Mouse (Mus musculus) adrenal gland, postnatal 10 days (tissue): ENCODE measurements at regions not wholly inside any gene's neighbourhood (a gene's known extent, or its start where the extent isn't known, plus 50 kb on each side); places are given as distances from the start of the nearest gene placed in this dataset.

Experiments used
- DNase-seq: peaks from one replicate; pipeline ENCODE4 v3.0.0; 2021; ENCODE audit warnings: mixed read lengths

DNA sequence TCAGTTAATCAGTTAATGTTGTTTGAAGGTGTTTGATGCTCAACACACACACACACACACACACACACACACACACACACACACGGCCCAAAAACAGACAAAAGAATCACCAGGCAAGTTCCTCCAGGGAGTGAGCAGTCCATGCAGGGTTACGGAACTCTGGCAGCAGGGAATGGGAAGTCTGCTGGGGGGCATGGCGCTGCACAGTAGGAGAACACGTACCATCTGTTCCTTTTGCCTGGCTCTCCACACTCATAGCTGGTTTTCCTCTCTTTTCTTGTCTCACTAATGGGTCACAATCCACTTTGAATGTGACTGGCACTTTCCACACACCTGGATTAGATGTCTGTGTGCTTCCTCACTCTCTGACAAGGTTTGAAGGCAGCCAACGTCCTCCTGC lies 151.8 kb downstream of the Rpl14 start:
- no peak for DNase-seq

DNA sequence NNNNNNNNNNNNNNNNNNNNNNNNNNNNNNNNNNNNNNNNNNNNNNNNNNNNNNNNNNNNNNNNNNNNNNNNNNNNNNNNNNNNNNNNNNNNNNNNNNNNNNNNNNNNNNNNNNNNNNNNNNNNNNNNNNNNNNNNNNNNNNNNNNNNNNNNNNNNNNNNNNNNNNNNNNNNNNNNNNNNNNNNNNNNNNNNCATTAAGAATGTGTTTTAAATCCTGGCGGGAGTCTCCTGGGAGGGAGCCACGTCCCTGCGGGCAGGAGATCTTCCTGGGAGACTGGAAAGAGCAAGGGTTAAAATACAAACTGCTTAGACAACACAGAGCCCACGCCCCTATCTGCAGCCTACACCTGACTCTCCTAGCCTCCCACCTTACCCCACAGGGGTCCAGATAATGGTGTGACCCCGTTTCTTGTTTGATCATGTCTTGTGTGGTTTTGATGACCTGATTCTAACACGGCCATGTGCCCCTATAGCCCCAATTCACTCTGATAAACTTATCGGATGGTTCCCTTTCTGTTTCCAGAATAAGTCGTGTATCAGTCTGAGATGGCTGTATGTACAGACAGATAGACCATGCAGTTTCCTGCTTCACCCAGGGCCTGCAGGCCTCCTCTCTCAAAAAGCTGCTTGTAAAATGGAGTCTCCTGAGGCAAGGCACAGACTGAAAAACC lies 160.8 kb downstream of the Rpl14 start:
- no peak for DNase-seq

DNA sequence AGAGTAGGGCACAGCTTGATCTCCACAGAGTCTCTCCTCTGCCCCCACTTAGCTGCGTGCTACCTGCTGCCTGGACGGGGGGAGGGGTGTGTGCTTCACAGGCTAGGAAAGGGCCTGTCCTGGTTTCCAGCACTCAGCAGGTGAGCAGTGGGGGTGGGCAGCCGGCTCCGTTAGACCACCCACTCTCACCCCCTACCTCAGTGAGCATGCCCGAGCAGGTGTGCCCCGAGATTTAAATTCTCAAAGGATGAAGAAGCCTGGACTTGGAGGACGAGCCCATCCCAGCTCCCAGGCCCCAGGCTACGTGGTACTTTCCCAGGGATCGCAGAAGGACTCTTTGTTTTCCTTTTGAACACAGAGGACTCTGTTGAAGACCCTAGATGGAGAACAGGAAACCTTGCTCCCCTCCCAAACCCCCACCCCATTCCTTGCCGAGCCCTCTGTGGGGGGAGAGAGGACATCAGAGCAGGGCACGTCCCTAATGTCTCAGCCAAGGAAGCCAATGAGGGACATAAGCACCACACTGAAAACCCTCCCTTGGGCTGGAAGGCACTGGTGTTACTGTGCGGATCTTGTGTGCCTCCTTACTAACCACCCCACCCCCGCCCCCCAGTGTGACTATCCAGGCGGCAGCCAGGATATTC lies 161.5 kb downstream of the Rpl14 start:
- no peak for DNase-seq

DNA sequence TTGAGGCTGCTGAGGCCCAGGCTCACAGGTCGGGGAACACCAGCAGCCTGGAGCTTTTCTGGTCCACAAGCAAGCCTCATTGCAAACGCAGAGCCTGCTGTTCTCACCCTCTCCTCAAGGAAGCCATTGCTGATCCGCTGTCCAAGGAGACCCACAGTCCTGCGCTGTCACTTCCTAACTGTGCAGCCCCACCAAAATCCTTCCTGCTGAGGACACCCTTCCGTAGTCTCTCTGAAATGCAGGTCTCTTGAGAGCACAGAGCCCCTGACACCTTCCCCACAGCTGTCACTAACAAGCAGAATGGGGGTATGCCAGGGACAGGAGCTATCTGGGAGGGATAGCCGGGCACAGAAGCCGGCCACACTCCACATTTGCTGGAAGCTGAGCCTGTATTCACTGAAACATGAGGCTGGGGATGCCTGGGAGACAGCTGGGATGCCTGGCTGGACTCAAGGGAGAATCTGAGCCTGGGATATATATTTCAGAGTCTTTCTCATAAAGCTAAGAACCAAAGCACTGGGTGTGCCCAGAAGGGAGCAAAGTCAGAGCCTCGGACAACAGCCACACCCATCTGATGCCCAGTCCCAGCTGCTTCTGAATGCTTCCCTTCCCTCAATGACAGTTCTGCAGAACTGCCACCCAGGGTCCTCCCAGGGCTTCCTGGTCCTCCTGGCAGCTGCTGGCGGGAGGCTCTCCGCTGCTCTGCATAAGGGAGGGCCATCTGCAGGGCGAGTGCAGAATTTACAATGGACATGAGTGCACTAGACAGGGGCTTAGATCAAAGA lies 162.6 kb downstream of the Rpl14 start:
- DNase-seq = peak; percentile 52

DNA sequence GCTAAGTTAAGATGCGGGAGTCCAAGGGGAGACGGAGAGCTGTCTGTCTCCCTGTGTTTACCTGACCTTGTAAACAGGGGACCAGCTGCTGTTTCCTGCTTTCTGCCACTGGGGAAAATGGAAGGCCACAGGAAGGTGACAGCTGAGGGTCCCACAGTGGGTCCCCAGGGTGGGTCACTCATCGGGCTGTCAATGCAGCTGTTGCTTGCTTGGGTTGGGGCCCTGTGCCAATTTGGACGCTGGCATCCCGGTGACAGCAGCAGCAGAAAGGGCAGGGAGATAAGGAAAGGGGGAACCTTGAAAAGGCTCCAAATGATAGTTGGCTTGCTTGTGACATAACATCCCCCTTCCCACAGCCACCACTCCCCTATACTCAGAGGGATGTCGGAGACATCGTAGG lies 164.0 kb downstream of the Rpl14 start:
- DNase-seq = peak; percentile 74

DNA sequence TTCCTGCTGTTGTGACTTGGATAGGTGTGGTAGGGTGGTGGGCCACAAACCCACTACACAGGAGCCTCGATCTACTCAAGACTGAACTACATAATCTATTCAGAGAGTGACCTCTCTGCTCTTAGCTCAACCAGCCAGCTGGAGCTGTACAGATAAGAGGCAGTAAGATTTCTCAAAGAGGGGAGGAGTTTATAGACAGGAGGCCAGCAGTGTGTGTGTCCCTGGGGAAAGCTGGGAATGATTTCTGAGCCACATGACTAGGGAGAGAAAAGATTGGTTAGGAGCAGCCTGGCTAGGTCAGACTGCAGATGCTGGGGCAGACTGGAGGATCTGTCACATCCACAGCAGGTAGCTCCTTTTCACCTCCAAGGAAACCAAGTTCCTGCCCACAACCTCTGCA lies 166.7 kb downstream of the Rpl14 start:
- peak; percentile 35 for DNase-seq

DNA sequence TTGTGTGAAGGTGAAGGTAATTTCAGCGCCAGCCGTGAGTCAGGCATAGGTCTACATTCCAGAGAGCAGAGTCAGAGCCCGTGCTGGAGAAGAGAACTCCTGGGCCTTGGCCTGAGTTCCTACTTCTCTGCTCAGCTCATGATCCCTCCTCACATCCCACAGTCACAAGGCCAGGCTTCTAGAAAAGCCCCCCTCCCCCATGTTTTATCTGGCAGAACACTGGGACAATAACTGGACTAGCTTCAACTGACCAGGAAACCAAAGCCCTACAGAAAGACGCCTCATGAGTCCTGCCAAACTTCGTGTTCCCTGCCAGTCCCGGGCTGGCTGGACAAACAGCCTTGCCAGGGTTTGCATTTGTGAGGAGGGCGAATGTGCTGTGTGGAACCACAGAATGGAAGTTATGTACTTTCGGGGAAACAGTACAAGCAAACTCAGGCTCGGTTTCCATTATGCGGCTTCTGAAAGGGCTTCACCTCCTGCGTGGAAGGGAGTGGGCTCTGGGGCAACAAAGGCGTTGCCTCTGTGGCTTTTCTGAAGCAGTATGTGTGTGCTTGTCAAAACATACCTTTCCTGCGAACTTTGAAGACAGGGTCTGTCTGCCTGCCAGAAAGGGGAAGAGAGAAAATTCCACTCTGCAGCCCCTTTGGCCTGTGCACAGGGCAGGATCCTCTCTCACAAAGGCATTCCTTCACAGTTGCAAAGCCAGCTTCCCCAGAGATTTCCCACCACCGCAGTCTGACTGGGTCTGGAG lies 168.1 kb downstream of the Rpl14 start:
- DNase-seq = peak; percentile 70

DNA sequence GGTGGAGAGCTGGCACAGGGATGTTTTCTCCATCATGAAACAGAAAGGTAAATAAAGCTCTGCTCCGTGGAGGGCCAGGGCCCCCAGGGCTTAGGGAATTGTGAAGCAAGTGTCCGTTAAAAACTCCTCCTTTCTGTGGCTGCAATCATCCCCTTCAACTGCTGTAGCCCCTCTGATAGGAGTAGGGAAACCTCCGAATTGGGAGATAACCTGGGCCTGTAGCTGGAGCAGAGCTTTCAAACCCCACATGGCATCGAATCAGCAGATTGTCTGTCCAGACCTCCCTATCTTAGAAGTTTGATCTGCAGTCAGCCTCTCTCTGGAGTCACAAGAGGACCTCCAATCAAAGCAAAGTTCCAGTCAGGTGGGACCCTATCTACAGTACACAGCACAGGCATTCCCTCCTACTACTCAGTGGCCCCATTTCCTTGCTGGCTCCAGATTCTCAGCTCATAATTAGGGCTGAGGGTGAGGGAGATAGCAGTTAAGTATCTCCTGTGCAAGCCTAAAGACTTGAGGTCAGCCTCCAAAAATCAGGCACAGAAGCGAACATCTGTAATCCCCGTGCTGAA lies 168.8 kb downstream of the Rpl14 start:
- DNase-seq = no peak

DNA sequence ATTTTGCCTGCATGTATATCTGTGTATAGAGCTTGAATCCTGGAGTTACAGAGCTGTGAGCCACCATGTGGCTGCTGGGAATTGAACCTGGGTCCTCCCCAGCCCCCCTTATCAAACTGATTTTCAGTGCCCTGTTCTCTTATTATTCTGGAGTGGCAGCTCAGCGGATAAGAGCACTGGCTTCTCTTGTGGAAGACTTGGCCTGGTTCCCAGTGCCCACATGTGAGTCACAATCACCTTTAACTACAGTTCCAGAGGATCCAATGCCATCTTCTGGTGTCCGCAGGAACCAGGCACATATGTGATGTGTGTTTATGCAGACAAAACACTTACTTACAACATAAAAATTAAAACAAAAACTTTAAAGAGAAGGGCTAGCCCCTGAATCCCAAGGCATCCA lies 170.3 kb downstream of the Rpl14 start:
- DNase-seq = peak; percentile 47

DNA sequence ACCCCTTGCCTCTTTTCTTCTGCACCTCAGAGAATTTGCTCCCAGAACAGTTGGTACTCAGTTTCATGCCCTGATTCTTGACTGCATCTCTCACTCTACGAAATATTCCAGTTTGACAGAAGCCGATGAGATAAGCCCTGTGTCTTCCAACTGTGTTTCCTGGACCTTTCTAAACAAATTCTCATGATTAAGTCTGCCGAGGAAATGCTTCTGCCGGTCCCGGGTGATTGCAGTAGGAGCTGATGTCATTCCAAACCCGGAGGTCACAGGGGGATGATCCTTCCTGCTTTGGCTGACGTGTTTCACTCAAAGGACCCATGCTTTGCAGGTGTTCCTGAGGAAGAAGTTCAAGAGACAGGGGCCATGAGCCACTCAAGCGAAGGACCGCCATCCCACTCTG lies 172.2 kb downstream of the Rpl14 start:
- DNase-seq = no peak

DNA sequence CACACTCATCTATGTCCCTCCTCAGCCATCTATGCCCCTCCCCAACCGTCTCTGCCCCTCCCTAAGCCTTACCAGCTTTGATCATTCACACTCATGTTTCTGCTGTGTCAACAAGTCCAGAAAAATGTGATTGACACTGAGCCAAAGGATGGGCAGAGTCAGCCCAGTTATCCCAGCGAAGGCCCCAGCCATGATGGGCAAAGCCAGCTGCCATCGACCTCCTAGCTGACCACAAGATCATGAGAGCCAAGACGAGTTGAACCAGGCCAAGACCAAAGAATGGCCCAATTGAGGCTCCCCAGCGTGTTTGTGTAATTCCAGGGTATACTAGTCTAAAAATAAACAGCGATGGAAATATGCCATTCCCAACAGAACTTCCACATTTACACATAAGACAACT lies 174.4 kb downstream of the Rpl14 start:
- DNase-seq = no peak

DNA sequence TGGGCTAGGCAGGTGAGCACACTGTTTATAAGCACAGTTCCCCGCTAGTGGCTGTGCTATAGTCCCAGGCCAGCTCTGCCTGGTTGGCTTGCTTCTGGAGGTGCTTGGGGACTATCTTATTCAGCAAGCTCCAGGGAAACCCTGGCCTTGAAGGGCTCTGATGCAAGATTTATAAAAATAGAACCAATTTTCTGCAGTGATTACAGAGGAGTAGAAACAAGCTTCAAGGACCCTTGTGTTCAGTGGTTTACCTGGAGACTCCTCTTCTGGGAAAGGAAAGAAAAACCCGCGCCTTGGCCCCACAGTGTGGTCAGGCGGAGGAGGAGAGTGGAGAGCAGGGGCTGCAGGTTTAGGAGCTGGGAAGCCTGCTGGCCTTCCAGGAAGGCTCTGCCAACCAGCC lies 178.2 kb upstream of the Ctnnb1 start:
- peak; percentile 37 for DNase-seq

DNA sequence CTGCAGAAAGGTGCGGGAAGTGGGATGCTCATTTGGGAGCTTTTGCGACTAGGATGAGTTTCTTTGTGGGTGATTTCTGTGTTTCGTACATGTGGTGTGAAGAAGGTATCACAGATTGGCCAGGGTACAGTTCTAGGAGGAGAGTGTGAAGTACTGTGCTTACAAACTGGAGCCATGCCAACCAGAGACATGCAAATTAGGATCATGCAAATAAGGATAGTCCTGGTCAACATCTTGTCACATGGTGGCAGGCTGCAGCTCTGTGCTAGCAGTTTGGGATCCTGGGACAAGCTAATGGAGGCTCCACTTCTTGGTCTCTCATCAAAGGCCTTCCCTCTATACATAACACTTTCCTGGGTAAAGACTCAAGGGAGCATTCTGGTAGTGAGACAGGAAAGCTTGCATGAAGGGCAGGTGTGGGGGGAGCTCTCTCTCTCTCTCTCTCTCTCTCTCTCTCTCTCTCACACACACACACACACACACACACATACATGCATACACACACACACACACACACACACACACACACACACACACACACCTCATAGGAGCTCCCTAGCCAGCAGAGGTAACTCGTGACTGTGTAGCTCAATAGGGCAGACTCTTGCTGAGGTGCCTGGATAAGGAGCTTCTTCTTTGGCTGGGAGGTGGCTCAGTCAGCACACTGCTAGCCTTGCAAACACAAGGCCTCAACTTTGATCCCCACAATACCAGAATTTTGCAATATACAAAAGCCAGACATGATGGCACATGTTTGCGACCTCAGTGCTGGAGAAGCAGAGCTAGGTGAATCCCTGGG lies 177.1 kb upstream of the Ctnnb1 start:
- DNase-seq = no peak

DNA sequence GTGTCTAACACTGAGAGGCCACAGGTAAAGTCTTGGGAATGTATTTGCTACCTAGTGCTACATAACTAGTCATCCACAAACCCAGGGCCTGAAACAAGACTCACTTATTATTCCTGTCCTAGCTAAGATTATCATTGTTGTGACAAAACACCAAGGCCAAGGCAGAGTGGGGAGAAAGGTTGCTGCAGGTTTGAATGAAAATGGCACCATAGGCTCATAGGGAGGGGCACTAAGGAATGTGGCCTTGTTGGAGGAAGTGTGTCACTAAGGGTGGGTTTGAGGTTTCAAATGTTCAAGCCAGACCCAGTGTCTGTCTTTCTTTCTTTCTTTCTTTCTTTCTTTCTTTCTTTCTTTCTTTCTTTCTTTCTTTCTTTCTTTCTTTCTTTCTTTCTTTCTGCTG lies 174.9 kb upstream of the Ctnnb1 start:
- no peak for DNase-seq

DNA sequence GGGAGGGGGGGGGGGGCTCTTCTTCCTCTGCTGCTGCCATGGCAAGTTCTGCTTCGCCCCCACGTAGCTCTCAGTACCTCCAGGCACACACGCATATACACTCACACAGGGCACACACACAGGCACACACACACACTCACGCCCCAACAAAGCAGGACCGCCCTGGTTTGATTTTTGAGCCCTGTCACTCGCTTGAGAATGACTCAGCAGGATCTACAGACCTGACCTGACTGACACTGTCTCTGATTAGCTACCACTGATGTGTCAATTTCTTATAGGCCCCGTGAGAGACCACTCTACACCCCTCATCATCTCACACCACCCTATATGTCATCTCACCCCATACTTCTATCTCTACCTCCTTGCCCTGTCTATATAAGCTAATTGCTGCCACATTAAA lies 173.5 kb upstream of the Ctnnb1 start:
- DNase-seq = no peak

DNA sequence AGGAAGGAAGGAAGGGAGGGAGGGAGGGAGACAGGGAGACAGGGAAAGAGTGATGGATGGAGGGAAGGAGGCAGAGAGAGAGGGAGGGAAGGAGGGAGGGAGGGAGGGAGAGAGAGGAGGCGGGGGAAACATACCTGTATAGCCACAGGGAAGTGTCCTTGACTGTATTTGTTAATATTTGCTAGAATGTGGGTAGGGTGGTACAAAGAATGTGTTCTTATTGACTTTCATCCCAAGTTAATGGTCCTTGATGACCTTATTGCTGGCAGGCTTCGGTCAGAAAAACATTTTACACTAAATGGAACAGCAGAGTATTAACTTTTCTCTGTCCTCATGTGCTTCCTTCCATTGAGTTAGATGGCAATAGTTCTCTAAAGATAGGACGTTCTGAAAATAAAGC lies 171.0 kb upstream of the Ctnnb1 start:
- DNase-seq = no peak

DNA sequence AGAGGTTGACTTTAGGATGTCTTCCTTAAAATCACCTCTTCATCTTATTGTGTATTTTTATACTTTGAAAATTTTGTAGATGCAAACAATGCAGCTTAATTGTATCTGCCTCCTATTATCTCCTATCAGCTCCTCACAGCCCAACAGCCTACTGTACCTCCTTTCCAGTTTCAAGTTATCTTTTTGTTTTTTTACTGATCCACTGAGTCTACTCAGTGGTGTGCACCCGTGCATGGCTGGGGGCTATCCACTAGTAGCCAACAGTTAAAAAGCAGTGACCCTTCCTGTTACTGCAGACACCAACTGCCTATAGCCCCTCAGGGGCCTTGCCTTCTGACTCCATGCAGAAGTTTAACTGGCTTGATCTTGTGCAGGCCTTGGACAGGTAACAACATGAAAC lies 170.4 kb upstream of the Ctnnb1 start:
- DNase-seq = no peak

DNA sequence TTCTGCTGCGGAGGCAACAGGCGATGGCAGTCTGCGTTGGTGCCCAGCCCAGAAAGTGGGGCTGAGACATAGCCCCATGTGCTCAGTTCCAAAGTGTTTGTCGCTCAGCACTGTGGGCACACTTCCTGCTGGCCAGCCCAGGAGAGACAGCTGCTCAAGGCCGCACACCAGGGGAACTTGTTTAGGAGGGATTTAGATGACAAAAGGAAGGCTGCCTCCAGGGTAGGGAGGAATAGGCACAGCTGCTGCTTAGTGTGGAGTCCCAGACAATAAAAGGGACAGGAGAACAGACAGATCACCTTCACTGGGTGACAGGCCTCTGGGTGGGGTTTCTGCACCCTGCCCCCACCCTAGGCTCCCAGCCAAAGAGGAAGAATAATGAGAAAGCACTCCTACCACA lies 169.2 kb upstream of the Ctnnb1 start:
- DNase-seq = no peak

DNA sequence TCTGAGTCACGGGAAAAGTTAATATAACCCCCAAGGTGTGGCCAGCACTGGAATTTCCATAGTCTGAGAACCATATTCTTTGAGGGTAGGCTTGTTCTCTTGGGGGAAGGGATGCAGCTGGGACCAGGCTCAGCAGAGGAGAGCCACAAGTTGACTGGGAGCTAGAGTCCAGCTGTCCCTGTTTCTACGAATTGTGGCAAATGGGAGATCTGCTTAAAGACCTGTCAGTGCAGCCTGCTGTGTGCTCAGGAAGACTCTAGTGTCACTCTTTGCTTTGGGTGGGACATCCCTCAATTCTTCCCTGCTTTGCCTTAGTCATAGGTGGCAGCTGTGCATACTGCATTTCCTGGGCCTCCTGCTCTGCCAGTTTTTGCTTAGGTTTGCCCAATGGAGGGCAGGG lies 165.2 kb upstream of the Ctnnb1 start:
- no peak for DNase-seq

DNA sequence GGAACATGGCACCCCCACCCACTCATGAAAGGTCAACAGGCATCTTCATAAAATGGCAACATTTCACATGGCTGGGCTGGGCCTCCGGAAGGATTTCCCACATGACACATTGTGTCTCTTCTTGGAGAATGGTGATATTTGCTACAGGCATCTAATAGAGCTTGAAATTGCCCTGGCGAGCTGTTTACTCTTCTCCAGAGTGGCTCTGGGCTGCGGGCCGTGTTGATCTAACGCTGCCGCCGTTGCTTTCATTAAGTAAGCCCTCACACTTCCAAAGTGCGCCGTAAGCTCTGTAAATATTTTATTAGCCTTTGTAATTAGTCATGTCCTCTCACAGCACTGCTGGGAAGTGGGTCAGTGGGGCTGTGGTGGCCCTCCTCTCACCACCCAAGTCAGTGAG lies 164.4 kb upstream of the Ctnnb1 start:
- DNase-seq = no peak

DNA sequence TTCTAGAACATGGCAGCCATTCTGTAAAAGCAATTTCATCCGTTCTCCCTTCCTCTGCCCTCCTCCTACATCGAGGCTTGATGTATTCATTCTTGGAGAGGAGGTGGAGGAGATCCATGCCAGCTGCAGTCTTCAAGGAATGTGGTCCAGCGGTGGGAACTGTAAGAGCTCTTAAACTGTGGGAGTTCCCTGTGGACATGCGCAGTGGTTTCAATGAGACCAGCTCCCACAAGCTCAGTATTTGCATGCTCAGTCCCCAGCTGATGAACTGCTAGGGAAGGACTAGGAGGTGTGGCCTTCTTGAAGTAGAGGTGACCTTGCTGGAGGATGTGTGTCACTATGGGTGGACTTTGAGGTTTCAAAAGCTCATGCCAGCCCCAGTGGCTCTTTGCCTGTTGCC lies 163.7 kb upstream of the Ctnnb1 start:
- no peak for DNase-seq

DNA sequence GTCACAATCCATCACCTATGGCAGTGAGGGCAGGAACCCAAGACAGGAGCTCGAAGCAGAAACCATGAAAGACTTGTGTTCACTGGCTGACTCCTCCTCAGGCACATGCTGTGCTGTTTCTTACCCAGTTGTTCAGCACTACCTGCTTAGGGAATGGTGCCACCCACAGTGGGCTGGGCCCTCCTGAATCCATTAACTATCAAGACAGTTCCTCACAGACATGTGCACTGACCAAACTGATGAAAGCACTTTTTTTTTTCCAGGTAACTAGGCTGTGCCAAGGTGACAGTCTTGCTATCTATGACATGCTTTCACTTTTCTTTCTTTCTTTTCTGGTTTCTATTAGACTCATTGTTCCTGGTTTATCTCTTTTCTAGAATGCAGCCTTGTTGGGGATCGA lies 162.1 kb upstream of the Ctnnb1 start:
- DNase-seq = no peak
